Mouse (Mus musculus) R1 (cell line): Measurements from ENCODE around the gene Pofut2.
A peak's percentile ranks its signal among the peaks of the same experiment; 100 is the strongest.

Experiments
- DNase-seq: peaks from one replicate; pipeline ENCODE4 v3.0.0-alpha.2; 2018; ENCODE audit warnings: low read depth, low spot score

Pofut2 gene

DNA sequence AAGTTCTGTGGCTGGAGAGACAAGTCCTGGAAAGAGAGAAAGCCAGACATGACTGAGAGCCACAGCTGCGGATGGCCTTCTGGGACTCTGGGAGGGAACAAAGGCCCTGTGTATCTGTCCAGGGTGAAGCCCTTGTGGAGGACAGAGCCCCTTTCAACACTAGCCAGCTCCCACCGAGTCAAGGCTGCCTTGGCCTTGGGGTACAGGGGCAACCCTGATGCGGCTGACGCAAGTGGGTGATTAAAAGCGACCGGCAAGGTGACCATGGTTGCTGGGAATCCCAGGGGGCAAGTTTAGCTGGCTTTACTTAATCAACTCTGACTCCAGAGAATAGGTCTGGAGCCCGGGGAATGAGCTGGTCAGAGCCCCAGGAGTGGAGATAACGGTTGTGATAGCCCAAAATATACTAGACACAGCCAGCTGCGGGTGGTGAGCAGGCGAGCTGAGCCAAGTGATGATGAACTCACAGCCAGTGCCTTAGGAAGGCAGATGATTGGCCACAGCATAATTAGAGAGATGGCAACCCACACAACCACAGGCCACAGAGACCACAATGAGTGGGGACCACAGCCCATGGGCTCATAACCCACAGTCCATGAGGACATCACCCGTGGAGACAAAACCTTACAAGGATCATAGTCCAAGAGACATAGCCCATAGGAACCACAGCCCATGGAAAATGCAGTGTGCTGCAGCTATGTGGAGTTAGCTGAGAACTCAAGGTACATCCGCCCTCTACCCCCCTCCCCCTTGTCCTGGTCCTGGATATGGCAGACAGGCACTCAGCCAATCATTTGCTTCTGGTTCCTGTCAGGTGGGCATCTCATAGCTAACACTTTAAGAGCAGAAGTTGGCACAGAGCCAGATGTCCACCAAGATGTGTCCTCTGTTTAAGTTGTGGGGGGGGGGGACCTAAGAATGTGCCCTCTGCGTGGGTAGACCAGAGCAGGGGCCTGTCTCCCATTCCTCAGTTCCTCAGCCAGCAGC, 29.1 kb upstream of the Pofut2 start:
- DNase-seq, result no peak

DNA sequence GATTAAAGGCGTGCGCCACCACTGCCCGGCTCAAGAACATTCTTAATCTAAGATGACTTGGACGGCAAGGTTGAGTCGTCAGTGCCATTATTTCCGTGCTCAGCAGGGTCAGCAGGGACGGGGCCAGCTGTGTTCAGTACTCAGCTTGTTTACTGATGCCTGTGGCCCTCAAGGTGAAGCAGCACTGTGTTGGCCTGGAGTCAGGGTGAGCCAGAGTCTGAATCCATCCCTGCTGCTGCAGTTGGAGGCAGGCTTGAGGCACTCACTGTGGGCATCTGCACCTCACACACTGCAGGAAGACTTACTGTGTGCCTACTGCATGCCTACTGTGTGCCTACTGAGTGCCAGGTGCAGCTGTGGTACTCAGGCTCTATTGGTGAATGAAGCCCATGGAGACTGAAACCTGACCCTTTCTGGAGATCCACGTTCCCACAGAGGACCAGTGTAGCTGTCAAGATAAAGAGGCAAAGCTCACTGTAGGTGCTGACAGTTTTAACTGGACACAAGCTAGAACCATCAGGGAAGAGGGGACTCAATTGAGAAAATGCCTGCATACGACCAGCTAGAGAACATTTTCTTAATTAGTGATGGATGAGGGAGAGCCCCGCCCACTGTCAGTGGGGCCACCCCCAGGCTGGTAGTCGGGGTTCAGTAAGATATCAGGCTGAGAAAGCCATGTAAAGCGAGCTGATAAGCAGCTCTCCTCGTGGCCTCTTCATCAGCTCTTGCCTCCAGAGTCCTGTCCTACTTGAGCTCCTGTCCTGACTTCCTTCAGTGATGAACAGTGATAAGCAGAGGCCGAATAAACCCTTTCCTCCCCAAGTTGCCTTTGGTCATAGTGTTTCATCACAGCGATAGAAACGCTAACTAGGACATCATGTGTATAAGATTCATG, 26.9 kb upstream of the Pofut2 start:
- no peak for DNase-seq

DNA sequence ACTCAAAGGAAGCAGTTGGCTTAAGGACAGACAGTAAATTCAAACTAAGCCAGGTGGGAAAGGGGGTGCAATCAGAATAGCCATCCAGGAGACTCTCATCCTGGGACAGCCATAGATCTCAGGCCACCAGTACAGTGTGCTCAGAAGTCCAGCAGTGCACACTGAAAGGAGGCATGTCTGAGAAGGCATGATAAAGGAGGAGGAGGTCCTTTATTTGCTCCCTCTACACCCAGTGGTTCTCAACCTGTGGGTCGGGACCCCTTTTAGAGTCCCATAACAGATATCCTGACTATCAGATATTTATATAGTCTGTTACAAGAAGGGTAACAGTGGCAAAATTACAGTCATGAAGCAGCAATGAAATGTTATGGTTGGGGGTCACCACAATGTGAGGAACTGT, 25.8 kb upstream of the Pofut2 start:
- DNase-seq, result no peak

DNA sequence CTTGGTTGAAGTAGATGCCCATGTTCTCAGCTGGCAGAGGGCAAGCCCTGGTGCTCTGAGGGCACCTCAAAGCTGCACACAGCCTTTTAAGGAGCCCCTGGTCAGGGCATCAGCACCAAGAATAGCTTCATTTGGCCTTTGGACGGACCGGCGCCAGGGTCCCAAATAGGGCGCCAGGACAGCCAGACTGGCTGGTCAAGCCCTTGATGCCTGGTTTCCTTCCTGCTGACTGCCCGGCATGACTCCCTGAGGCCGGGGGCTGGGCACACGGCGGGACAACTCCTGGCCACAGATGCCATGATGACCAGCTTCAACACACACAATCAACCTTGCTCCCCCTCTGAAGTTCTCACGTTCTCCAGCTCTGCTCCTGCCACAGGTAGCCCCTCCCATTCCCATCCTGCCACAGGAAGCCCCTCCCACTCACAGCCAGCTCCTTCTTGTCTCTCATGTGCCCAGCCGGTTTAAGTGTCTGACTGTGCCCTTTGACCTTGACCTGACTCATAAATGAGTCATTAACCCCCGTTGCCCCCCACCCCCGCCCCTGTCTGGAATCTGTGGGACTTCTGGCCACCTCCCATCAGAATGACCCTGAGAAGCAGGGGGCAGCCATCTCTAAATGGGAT, 23.9 kb upstream of the Pofut2 start:
- peak; percentile 82 for DNase-seq

DNA sequence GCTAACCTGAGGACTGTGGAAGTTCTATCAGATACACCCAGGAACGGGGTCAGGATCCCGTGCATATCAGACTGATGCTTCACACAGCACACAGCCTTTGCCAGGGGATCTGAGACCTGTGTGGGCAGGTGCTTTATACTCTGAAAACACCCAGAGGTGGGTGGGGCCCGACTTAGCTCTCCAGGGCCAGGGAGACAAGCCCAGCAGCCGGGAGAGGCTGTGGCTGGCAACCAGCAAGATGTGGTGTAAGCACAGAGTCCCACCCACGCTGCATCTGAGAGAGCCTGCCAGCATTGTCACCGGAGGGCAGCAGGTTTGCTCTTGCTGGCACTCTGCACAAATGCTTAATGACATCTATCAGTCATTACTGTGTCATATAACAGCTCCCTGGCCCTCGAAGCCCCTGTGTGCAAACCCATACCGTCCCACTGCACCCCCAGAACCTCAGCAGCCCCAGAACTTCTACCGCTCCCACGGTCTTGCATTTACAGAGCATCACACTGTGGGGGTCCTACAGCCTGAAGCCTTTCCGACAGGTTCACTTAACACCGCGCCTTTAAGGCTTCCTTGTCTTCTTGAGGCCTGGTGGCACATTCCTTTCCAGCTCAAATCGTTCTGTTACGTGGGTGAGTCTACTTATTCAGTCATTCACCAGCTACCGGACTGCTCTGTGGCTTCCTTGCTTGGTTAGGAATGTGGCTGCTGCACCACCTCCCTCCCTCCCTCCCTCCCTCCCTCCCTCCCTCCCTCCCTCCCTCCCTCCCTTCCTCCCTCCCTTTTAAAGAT, 21.0 kb upstream of the Pofut2 start:
- DNase-seq, result peak; percentile 66

DNA sequence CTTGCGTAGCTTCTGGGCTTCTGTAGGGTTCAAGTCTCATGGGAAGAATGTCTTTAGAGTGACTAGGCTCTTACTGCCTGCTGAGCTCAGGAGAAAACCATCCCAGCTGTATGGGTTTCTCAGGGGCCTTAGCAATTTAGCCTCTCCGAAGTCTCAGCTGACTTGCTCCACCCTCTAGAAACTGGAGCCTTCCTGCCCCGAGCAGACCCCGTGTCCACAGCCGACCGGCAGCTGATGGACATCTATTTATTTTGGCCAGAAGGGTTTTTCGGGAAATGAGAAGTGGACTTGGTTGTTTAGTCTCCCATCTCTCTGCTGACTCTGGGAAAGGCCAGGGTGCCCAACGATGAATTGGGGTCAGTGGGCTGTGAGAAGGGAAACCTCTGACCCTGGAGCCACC, 18.3 kb upstream of the Pofut2 start:
- DNase-seq, result no peak

DNA sequence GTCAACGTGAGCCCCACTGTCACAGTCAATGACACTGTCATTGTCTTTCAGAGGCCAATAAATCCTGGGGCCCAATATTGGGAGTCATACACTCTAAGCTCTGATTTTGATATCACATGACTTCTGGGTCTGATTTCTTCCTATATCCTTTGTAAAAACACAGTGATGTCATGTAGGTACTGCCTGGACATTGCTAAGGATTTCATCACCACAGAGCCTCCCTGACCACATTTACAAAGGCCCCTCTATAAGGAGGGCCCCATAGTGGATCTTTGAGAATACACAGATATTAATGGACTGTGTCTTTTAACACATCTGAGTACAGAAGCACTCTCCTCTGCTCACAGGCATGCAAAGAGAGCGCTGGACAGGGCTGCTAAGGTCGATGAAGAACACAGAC, 16.6 kb upstream of the Pofut2 start:
- DNase-seq, result no peak

DNA sequence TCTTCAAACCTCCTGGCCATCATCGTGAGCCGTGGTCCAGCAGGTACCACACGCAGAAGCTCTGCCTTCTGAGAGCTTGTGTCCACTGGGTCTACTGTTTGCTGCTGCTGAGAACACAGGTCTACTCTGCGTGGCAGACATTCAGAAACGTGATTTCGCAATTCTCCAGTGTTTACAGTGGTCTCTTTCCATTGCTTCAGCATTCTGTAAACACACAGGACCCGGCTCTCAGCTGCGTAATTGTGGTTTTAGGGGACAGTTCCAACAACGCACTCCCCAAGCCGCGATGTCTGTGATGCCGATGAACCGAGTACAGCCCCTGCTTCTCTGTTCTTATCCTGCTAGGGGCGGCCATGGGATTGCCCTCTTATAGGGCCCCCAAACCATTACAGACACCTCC, 16.1 kb upstream of the Pofut2 start:
- DNase-seq, result no peak

DNA sequence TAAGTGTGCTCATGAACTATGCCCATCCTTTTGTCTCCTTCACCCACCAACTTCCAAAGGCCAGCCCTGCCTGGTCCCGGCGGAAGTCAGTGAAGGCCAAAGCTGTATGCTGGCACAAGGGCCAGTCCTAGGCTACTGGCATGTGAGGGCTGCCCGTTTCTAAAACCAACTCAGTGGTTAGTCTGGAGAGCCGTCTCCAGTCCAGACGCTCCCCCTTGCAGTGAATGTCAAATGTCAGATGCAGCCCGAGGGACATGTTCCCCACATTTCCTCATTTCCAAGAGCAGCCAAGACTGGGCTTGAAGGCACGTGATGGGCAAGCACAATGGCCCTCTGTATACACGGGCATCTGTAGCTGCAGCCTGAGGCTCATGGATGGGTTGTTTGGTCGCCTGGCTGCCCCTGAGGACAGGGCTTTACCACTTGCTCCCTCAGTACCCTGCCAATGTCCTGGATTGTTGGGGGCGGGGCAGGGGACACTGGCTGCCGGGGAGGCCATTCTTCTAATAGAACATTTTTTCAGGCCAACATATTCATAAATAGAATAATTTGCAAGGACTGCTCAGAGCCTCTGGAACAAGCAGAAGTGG, 15.4 kb upstream of the Pofut2 start:
- no peak for DNase-seq

DNA sequence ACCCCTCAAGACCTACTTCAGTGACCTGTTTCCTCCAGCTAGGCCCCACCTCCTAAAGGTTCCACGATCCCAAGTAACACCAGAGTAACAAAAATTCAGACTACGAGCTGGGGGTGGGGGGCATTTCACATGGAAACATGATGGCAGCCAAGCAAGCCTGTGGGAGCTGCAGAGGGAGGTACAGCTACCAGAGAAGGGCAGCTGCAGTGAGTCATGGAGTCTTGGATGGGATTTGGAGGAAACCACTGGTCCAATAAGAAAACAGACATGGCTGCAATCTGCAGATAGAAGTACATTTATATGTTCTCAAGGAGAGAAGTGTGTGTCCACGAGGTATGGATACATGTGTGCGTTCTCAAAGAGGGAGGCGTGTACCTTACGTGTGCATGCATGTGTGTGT, 14.2 kb upstream of the Pofut2 start:
- DNase-seq, result no peak

DNA sequence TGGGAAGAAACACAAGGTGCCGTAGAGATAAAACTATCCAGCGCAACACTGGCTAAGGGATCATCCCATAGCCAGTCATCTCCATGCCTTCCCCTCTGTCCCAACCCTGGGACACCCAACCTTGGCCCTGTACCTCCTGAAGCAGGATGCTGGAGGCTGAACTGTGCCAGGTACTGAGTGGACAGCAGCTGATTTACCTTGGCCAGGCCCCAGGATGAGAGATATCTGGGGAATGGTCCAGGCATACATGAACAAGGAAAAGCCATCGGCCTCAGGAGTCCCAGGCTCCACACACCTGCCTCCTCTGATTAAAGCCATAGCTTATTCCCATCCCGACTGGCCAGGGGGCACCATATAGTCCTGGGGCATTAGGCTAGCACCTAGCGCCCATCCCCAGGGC, 12.0 kb upstream of the Pofut2 start:
- no peak for DNase-seq

DNA sequence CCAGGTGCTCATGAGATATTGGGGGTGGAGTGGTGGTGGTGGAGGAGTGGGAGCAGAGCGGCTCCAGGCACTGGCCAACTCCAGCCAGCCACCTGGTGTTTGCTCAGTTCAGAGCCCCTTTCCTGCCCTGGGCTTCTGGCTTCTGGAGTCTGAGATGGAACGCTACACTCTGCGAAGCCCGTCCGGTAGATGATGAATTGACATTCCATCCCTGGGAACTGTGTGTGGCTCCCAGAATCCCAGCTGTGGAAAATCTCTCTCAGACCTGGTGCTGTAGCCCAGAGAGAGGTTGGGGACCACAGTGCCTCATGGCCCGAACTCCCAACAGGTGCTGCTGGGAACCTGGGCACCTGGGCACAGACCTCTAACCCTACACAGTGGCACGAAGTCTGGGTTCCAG, 11.3 kb upstream of the Pofut2 start:
- DNase-seq, result no peak

DNA sequence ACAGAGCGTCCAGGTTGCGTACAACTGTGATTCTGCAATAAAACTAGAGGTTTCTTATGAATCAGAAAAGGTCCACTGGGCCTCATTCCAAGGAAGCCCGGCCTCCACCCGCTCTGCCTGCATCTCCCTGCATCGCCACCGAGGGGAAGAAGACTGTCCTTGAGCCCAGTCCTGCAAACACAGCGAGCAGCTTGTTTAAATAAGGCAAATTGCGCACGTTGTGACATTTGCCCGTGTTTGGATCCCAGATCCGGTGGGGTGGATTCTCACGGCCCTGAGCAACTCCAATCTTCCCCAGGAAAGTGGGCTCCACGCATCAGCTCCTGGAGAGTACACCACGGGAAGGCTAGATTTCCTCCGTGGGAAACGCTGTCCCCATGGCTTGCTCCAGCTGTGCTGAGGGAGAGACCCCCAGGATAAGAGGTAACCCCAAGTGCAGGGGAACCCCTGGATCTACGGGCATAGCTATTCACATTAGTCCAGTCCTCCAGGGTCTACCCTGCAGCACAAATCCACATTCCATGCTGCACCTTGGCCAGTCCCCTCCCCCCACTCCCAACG, 7.7 kb upstream of the Pofut2 start:
- DNase-seq, result peak; percentile 27

DNA sequence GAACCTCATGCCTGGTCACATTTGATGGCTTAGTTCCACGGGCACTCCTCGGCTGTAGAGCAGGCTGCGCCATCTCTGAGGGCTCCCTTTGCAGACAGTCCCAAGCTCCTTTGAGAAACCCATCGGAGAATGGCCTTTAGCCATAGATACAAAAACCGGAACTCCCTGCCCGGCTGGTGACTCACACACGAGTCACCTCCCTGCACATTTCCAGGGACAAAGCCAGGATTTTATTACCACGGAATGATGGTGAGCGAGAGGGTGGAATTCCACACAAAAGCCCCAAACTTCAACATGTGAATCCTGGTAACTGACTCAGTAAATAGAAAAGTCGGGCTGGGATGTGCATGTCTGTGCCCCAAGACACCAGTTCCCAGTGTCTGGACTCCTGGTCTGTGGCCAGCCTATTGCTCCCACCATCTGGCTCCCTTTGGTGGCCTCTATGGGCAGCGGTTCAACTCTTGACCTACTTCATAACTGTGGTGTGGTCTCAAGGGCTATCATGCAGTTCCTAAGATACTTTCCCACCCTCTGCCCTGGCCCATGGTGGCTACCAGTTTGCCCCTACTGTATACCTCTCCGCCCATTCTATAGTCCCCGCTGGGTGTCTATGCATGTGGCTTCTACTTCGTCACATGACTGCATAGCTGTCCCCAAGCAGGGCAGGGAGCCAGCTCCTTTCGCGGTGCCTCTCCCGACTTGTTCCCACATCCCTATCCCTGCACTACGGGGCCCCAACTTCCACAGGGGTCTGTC, 7.1 kb upstream of the Pofut2 start:
- peak; percentile 29 for DNase-seq

DNA sequence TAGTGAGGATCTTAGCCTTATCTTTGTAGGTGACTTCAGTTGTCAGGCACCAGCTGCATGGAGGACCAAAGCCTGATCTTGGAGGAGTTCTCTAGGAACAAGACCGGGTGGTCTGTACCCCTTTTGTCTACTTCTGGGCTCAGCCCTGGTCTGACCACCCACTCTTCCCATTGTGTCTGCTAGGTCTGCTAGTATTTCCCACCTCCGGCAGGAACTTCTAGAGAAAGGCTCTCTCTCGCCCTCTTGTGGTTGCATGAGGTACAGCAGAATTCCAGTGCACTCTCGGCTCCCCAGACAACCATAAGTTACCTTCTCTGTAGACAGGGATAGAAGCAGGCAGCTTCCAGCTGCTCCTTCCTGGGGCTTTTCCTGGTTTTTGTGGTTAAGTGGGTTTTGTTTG, 6.2 kb upstream of the Pofut2 start:
- peak; percentile 90 for DNase-seq

DNA sequence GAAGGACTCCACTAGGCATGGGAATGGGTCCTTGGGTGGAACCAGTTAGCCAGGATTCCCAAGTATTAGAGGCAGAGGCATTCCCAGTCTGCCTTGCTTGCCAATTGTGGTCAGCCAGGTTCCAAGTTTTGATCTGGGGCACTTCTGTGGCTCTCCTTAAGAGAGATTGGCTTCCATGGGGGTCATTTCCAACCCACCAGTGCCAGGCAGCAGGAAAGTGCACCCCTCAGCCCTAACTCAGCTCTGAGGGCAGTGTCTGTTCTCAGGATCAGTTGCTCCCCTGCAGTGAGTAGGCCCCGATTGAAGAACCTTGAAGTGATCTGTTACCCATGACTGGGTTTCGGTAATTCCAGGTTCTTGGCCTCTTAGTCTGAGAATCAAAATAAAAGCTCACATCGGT, 3.8 kb upstream of the Pofut2 start:
- DNase-seq, result no peak

DNA sequence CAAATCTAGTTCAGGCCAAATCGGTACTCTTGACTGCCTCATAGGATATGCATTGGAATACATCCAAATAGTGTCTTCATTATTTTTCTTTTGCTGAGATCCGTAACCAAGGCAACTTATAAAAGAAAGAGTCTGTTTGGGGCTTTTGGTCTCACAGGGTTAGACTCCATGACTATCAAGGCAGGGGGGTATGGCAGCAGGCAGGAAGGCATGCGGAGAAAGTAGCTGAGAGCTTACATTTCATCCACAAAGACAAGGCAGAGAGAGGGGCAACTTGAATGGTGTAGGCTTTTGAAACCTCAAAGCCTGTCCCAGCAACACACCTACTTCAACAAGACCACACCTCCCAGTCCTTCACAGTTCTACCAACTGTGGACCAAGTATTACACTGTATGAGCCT, 3.3 kb upstream of the Pofut2 start:
- DNase-seq, result no peak

DNA sequence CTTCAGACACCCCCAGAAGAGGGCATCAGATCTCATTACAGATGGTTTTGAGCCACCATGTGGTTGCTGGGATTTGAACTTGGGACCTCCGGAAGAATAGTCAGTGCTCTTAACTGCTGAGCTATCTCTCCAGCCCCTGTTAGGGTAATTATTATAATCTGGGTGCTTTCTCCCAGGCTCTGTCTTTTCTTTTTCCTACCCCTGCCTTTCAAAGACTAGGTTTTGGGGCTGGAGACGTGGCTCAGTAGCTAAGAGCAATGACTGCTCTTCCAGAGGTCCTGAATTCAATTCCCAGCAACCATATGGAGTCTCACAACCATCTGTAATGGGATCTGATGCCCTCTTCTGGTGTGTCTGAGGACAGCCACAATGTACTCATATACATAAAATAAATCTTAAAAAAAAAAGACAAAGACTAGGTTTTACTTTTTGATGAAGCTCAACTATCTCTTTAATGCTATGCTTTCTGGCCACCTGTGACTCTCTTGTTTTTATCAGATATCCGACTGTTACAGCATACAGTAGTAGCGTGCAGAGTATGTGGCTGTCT, 902 bp upstream of the Pofut2 start:
- no peak for DNase-seq

DNA sequence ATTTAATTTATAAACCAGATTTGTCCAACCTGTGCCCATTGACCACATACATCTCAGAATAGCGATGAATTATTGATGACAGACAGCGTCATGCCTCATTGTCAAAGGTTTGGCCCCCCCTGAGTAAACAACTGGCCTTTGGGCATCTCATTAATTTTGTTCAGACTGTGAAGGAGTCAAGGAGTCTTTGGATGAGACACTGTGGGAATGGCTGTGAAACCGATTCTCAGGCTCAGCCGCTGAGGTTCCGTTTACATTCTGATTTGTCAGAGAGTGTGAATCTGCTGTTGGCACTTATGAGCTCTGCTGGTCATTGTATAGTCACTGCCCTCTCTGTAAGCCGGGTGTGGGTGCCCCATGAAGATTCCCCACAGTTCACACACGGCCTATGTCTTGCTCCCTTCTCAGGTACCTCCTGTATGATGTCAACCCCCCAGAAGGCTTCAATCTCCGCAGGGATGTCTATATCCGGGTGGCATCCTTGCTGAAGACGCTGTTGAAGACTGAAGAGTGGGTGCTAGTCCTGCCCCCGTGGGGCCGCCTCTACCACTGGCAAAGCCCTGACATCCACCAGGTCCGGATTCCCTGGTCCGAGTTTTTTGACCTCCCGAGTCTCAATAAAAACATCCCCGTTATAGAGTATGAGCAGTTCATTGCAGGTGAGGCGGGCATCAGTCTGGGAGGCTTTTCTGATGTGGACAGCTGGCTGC, 1.3 kb downstream of the Pofut2 start:
- DNase-seq, result no peak
